In the genomic region with DNA sequence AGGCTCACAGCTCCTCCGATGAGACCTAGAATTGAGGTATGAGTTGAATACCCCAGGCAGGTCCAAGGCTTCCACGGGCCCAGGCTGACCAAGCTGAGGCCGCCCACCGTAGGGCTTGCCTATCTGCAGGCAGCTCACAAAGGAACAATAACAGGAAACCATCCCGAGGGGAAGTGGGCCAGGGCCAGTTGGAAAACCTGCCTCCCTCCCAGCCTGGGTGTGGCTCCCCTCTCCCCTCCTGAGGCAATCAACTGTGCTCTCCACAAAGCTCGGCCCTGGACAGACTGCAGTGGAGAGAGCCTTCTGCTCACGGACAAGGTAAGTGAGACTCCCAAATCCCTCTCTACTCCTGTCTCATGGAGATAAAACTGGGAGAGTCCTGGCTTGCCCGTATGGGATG, we compare ENCODE assay signal across 9 mouse cellular contexts. TPM values are rescaled to one million over a fixed set of nuclear protein-coding genes. Genes with fewer than 3 reads are reported as not detected.
DNase-seq lines count a peak whose midpoint lies in the region; ATAC-seq lines count a peak whose summit lies in the region.
"Had no signal": no experiment of that assay in that cellular context is flagged by ENCODE, and none has a peak within 500 bp of the region (broad histone marks: within the 10 kb centered on the region; RNA-seq: fewer than 3 reads in every experiment).

A gene (plus strand): TSS at position 211 of the 400 bp plus-strand sequence.

- peak within 1 kb of the TSS; percentile 54 for H3K4me2 ChIP-seq in heart, embryonic 12.5 days
- H3K4me2 ChIP-seq in kidney, embryonic 14.5 days (replicated peaks; ENCODE audit: low read depth, low read length), result no peak within 1 kb of the TSS; the same call in 1 of the 2 replicates
- H3K4me2 ChIP-seq in liver, embryonic 16.5 days (ENCODE audit: low read depth, low read length), result no peak within 1 kb of the TSS
- no peak within 1 kb of the TSS for H3K4me2 ChIP-seq in stomach, embryonic 14.5 days (replicated peaks; ENCODE audit: low read depth, low read length)

- H3K4me3 ChIP-seq in heart, embryonic 12.5 days, result peak within 1 kb of the TSS; percentile 49
- H3K4me3 ChIP-seq in kidney, embryonic 14.5 days (ENCODE audit: low read length), result peak within 1 kb of the TSS; percentile 27
- peak within 1 kb of the TSS; percentile 12 for H3K4me3 ChIP-seq in liver, embryonic 16.5 days (ENCODE audit: low read depth, low read length)
- H3K4me3 ChIP-seq in stomach, embryonic 14.5 days (ENCODE audit: low read depth, low read length), result peak within 1 kb of the TSS; percentile 2; the same call in 1 of the 2 replicates

- 44% methylated on average over 8 of the region's 8 CpGs for WGBS in heart, embryonic 12.5 days
- 48% methylated on average over 8 of the region's 8 CpGs for WGBS in kidney, embryonic 14.5 days
- 31% methylated on average over 8 of the region's 8 CpGs for WGBS in liver, embryonic 16.5 days (ENCODE audit: insufficient replicate concordance)
- 66% methylated on average over 8 of the region's 8 CpGs for WGBS in stomach, embryonic 14.5 days

- no peaks in the 10 kb centered on the region for H3K9me3 ChIP-seq in heart, embryonic 12.5 days (replicated peaks)
- H3K9me3 ChIP-seq in kidney, embryonic 14.5 days (ENCODE audit: control insufficient read depth, low read length), result no peaks in the 10 kb centered on the region
- no peaks in the 10 kb centered on the region for H3K9me3 ChIP-seq in liver, embryonic 16.5 days (replicated peaks; ENCODE audit: control insufficient read depth, low read length)
- no peaks in the 10 kb centered on the region for H3K9me3 ChIP-seq in stomach, embryonic 14.5 days (ENCODE audit: control insufficient read depth, low read depth, low read length)

- peak; percentile 79 for ATAC-seq in heart, embryonic 12.5 days (ENCODE audit: insufficient number of reproducible peaks, low FRiP score)
- ATAC-seq in kidney, embryonic 14.5 days (ENCODE audit: low FRiP score, low TSS enrichment), result peak; percentile 33; the same call in 1 of the 2 replicates
- ATAC-seq in liver, embryonic 16.5 days (ENCODE audit: low read depth), result peak; percentile 50
- ATAC-seq in stomach, embryonic 14.5 days (ENCODE audit: insufficient number of reproducible peaks, insufficient read depth, low FRiP score, low read depth), result no peak
- ATAC-seq in activated CD4-positive, CD25-positive, alpha-beta regulatory T cell, adult 4 months, result no peak

- H3K27ac ChIP-seq in heart, embryonic 12.5 days (ENCODE audit: poor library complexity, severe bottlenecking), result peak within 1 kb of the TSS; percentile 76
- peak within 1 kb of the TSS; percentile 43; the same call in 1 of the 2 replicates for H3K27ac ChIP-seq in kidney, embryonic 14.5 days (ENCODE audit: low read depth, low read length)
- H3K27ac ChIP-seq in liver, embryonic 16.5 days (ENCODE audit: low read length), result no peak within 1 kb of the TSS
- no peak within 1 kb of the TSS; the same call in 1 of the 2 replicates for H3K27ac ChIP-seq in stomach, embryonic 14.5 days (ENCODE audit: low read length)

- DNase-seq in urinary bladder, adult 2 months (ENCODE audit: low spot score), result no peak
- no peak for DNase-seq in urinary bladder, postnatal 10 days (ENCODE audit: low spot score)
- DNase-seq in retina, postnatal 1 day, result no peak

- H3K36me3 ChIP-seq in heart, embryonic 12.5 days, result no peaks in the 10 kb centered on the region
- H3K36me3 ChIP-seq in kidney, embryonic 14.5 days (ENCODE audit: control insufficient read depth, insufficient read depth, low read length), result no peaks in the 10 kb centered on the region
- H3K36me3 ChIP-seq in liver, embryonic 16.5 days (ENCODE audit: control insufficient read depth, insufficient read depth), result no peaks in the 10 kb centered on the region
- H3K36me3 ChIP-seq in stomach, embryonic 14.5 days (ENCODE audit: control insufficient read depth, insufficient read depth, low read length), result no peaks in the 10 kb centered on the region
- H3K36me3 ChIP-seq: G1E had no signal

- H3K27me3 ChIP-seq in heart, embryonic 12.5 days (replicated peaks), result no peaks in the 10 kb centered on the region
- H3K27me3 ChIP-seq in kidney, embryonic 14.5 days (ENCODE audit: control insufficient read depth, insufficient read depth, low read length), result no peaks in the 10 kb centered on the region
- H3K27me3 ChIP-seq in liver, embryonic 16.5 days (ENCODE audit: control insufficient read depth, insufficient read depth, low read depth, low read length), result no peaks in the 10 kb centered on the region
- H3K27me3 ChIP-seq in stomach, embryonic 14.5 days (ENCODE audit: control insufficient read depth, insufficient read depth, low read length), result no peaks in the 10 kb centered on the region

- peak within 1 kb of the TSS; percentile 70 for H3K9ac ChIP-seq in heart, embryonic 12.5 days
- H3K9ac ChIP-seq in kidney, embryonic 14.5 days (ENCODE audit: low read depth, low read length), result peak within 1 kb of the TSS; percentile 44
- H3K9ac ChIP-seq in liver, embryonic 16.5 days (ENCODE audit: low read depth, low read length), result no peak within 1 kb of the TSS
- H3K9ac ChIP-seq in stomach, embryonic 14.5 days (replicated peaks; ENCODE audit: low read depth, low read length), result no peak within 1 kb of the TSS

- peaks cover 37% of the 10 kb centered on the region for H3K4me1 ChIP-seq in heart, embryonic 12.5 days (replicated peaks)
- no peaks in the 10 kb centered on the region; the same call in 1 of the 2 replicates for H3K4me1 ChIP-seq in kidney, embryonic 14.5 days (ENCODE audit: control insufficient read depth, insufficient read depth, low read length)
- peaks cover 2% of the 10 kb centered on the region; the same call in 1 of the 2 replicates for H3K4me1 ChIP-seq in liver, embryonic 16.5 days (ENCODE audit: control insufficient read depth, low read depth, low read length)
- 0 out of 2 replicates have a peak, but pooled peaks cover 4% of the 10 kb centered on the region for H3K4me1 ChIP-seq in stomach, embryonic 14.5 days (ENCODE audit: control insufficient read depth, insufficient read depth, low read length)

RNA-seq across cellular contexts. Expression of the gene that starts here (rescaled TPM):
- 15.9 and 29.1 TPM in 2 replicates for polyA plus RNA-seq in urinary bladder, adult 2 months (2012; rRNA removed)
- polyA plus RNA-seq in heart, embryonic 12.5 days (2016; fragmentation: Nextera tagmentation; extraction: Ambion mirVana), result 47.6 and 51.6 TPM in 2 replicates
- 31.8 and 36.8 TPM in 2 replicates for polyA plus RNA-seq in kidney, embryonic 14.5 days (2014; fragmentation: Nextera tagmentation; extraction: Ambion mirVana)
- 8.7 and 10.2 TPM in 2 replicates for polyA plus RNA-seq in liver, embryonic 16.5 days (2015; fragmentation: Nextera tagmentation; extraction: Ambion mirVana)
- 30.2 and 33.1 TPM in 2 replicates for polyA plus RNA-seq in stomach, embryonic 14.5 days (2014; fragmentation: Nextera tagmentation; extraction: Ambion mirVana)
- polyA plus RNA-seq in activated CD4-positive, CD25-positive, alpha-beta regulatory T cell, adult 4 months (2017; shearing (Covaris generic)), result under 1 TPM in 1 of 2 experiments, not detected in 1; 0.11 TPM
- polyA plus RNA-seq: G1E had no signal

Comparison
In these comparisons a context has a peak if more than half of its experiments do, and no peak if none do; other contexts are left out.
1. ATAC-seq: peak in heart, embryonic 12.5 days (single experiment), kidney, embryonic 14.5 days (single experiment) and liver, embryonic 16.5 days (single experiment); none in stomach, embryonic 14.5 days (single experiment) and activated CD4-positive, CD25-positive, alpha-beta regulatory T cell, adult 4 months (single experiment).
2. H3K27ac ChIP-seq: peak in heart, embryonic 12.5 days (single experiment) and kidney, embryonic 14.5 days (single experiment); none in liver, embryonic 16.5 days (single experiment) and stomach, embryonic 14.5 days (single experiment).
3. H3K9ac ChIP-seq: peak in heart, embryonic 12.5 days (single experiment) and kidney, embryonic 14.5 days (single experiment); none in liver, embryonic 16.5 days (single experiment) and stomach, embryonic 14.5 days (single experiment).
4. Peak in every context shown above with its lines, with median percentiles within 50 percentile points of each other: H3K4me3 ChIP-seq.